Mouse (Mus musculus) small intestine, adult 2 months (tissue): Measurements from ENCODE around the gene Sh3bp4.

ENCODE experiments used
- CTCF ChIP-seq: fragments of 200-500 bp; IDR thresholded peaks from 2 replicates; pipeline ENCODE4 v1.5.1; 2012; ENCODE audit warnings: low read depth, mild to moderate bottlenecking, control low read depth, inconsistent platforms, low read length, moderate library complexity, mixed read lengths; ENCODE audit not compliant: insufficient replicate concordance, insufficient read length; ENCODE audit errors: extremely low read depth
- POLR2A ChIP-seq: fragments of 200-500 bp; IDR thresholded peaks from 2 replicates; pipeline ENCODE4 v1.6.1; 2012; ENCODE audit warnings: low read depth, mild to moderate bottlenecking, control low read depth, inconsistent platforms, low read length, moderate library complexity

DNA sequence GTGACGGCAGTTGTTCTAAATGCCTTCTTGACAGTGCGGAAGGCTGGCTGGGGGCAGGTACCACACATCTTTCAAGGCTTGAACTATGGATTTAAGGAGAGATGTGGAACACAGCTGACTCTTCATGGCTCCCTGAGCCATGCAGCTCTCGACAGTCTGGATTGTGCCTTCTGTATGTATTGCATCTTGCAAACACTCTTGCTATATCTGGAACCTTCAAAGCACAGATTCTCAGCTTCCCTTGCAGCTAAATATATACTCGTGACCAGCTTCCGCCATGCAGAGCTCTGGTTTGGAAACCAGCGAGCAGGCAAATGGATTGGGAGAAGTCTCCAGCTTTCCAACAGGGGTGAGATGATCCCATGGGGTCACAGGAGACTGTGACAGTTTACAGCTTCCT is 93.3 kb downstream of the Sh3bp4 start:
- TF ChIP-seq CTCF: no peak
- no peak for TF ChIP-seq POLR2A
